In the genomic region with DNA sequence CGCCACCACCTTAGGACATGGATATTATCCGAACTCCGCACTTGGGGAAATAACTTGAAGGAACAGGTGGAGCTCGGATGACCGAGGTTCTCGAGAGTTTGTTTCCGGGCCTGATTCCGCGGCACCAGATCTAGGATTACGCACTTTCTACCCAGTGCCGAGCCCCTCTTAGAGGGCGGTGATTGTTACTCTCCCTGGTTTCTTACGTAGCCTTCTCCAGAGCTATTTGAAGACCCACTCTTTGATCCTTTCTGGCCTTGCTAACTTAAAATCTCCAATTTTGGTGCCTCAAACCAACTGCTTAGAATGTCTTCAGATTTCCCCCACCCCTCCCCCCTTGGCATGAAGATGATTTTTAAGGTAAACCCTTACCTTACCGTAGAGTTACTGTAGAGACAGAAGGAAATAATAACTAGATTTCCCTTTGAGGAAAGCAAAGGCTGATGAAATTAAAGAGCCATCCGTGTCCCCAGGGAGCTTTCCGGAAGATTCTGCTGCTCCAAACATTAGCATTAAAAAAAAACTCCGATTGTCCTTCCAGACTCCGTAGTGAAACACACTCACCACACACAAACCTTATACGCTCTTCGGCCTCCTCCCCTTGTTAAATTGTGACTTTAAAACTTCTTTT, we compare ENCODE assay signal across 8 mouse cellular contexts. TPM values are rescaled to one million over a fixed set of nuclear protein-coding genes. Genes with fewer than 3 reads are reported as not detected.
DNase-seq lines count a peak whose midpoint lies in the region; ATAC-seq and TF ChIP-seq lines count a peak whose summit lies in the region.

No protein-coding gene starts in this region.

- peaks cover 39% of the 10 kb centered on the region for H3K36me3 ChIP-seq in erythroblast, embryonic 14.5 days (ENCODE audit: control insufficient read depth)
- H3K36me3 ChIP-seq in CH12.LX (replicated peaks in 1 of 2; ENCODE audit: control insufficient read depth in 1 of 2, insufficient read depth in 1 of 2, low read length in 1 of 2): peaks cover 2 to 14% of the 10 kb centered on the region in 2 experiments
- H3K36me3 ChIP-seq in forebrain, embryonic 14.5 days (ENCODE audit: control insufficient read depth, insufficient read depth, low read length): no peaks in the 10 kb centered on the region
- peaks cover 20% of the 10 kb centered on the region for H3K36me3 ChIP-seq in liver, embryonic 13.5 days

- TF ChIP-seq RAD21 in CH12.LX (IDR thresholded peaks at IDR 0.05; ENCODE audit: low read depth, low read length): no peak

- peak overlapping the region; percentile 99 for H3K4me2 ChIP-seq in CH12.LX (ENCODE audit: insufficient read depth, low read depth, poor library complexity, severe bottlenecking)
- H3K4me2 ChIP-seq in forebrain, embryonic 14.5 days (ENCODE audit: low read length): peak overlapping the region; percentile 67
- H3K4me2 ChIP-seq in liver, embryonic 13.5 days: peak overlapping the region; percentile 88

- H3K27ac ChIP-seq in CH12.LX (ENCODE audit: insufficient read depth, low read depth): peak overlapping the region; percentile 91
- no peak overlapping the region for H3K27ac ChIP-seq in forebrain, embryonic 14.5 days (ENCODE audit: low read depth, low read length)
- peak overlapping the region; percentile 98 for H3K27ac ChIP-seq in liver, embryonic 13.5 days

- peaks cover 38% of the 10 kb centered on the region for H3K79me2 ChIP-seq in CH12.LX (replicated peaks; ENCODE audit: control insufficient read depth, extremely low read depth, insufficient read depth, poor library complexity, severe bottlenecking)

- H3K9me3 ChIP-seq in erythroblast, embryonic 14.5 days (ENCODE audit: control insufficient read depth, low read length): no peaks in the 10 kb centered on the region
- no peaks in the 10 kb centered on the region for H3K9me3 ChIP-seq in CH12.LX (replicated peaks; ENCODE audit: low read length)
- H3K9me3 ChIP-seq in forebrain, embryonic 14.5 days (replicated peaks; ENCODE audit: control insufficient read depth, low read length): no peaks in the 10 kb centered on the region
- no peaks in the 10 kb centered on the region for H3K9me3 ChIP-seq in liver, embryonic 13.5 days (replicated peaks)

- no peak for TF ChIP-seq EP300 in CH12.LX (IDR thresholded peaks at IDR 0.05; ENCODE audit: low read length)

- peak overlapping the region; percentile 91 for H3K4me3 ChIP-seq in erythroblast, embryonic 14.5 days (replicated peaks)
- peak overlapping the region; percentile 85 to 98 (median 93) for H3K4me3 ChIP-seq in CH12.LX (replicated peaks in 1 of 3; ENCODE audit: low read depth in 2 of 3, low read length in 2 of 3, poor library complexity in 1 of 3)
- H3K4me3 ChIP-seq in forebrain, embryonic 14.5 days (ENCODE audit: low read depth, low read length): peak overlapping the region; percentile 47
- peak overlapping the region; percentile 81 for H3K4me3 ChIP-seq in liver, embryonic 13.5 days (replicated peaks)

- no peaks in the 10 kb centered on the region for H3K27me3 ChIP-seq in erythroblast, embryonic 14.5 days (ENCODE audit: control insufficient read depth)
- no peaks in the 10 kb centered on the region for H3K27me3 ChIP-seq in CH12.LX (replicated peaks)
- peaks cover 60% of the 10 kb centered on the region for H3K27me3 ChIP-seq in forebrain, embryonic 14.5 days (replicated peaks; ENCODE audit: control insufficient read depth, insufficient read depth, low read length)
- H3K27me3 ChIP-seq in liver, embryonic 13.5 days: no peaks in the 10 kb centered on the region

- no peak for DNase-seq in CH12.LX (ENCODE audit: extremely low read depth)
- peak; percentile 22 for DNase-seq in forebrain, embryonic 14.5 days (ENCODE audit: low spot score)
- DNase-seq in liver, embryonic 13.5 days: no peak
- no peak for DNase-seq in adrenal gland, adult 18-20 months (ENCODE audit: low spot score in 2 of 2)
- no peak for DNase-seq in thymus, postnatal 25 days
- DNase-seq in thymus, postnatal 10 days (ENCODE audit: low spot score in 2 of 2): no peak

- H3K9ac ChIP-seq in CH12.LX (ENCODE audit: insufficient read depth, low read depth): peak overlapping the region; percentile 95
- H3K9ac ChIP-seq in forebrain, embryonic 14.5 days (ENCODE audit: low read length): no peak overlapping the region
- H3K9ac ChIP-seq in liver, embryonic 13.5 days: peak overlapping the region; percentile 94

- peaks cover 67% of the 10 kb centered on the region for H3K4me1 ChIP-seq in erythroblast, embryonic 14.5 days (ENCODE audit: control insufficient read depth)
- peaks cover 4 to 36% of the 10 kb centered on the region in 2 experiments for H3K4me1 ChIP-seq in CH12.LX (ENCODE audit: control insufficient read depth in 1 of 2, insufficient read depth in 2 of 2)
- peaks cover 4% of the 10 kb centered on the region; the same call in 1 of the 2 replicates for H3K4me1 ChIP-seq in forebrain, embryonic 14.5 days (ENCODE audit: control insufficient read depth, insufficient read depth, low read length)
- H3K4me1 ChIP-seq in liver, embryonic 13.5 days (replicated peaks): peaks cover 66% of the 10 kb centered on the region

- WGBS in forebrain, embryonic 14.5 days: 2% methylated on average over 20 of the region's 20 CpGs
- 5% methylated on average over 20 of the region's 20 CpGs for WGBS in liver, embryonic 13.5 days (ENCODE audit: insufficient replicate concordance)

- in situ Hi-C loops in CH12.LX (cut with MboI; ENCODE audit: low pct_ligation_motif_present, low pct_unique_long_range_greater_than_20kb, low sequenced_read_pairs): no loop called here

- TF ChIP-seq CTCF in CH12.LX (conservative IDR thresholded peaks at IDR 0.05 in 1 of 2, IDR thresholded peaks at IDR 0.05 in 1 of 2; ENCODE audit: low read depth in 2 of 2, low read length in 2 of 2): no peak

- ATAC-seq in erythroblast, adult 5-6 weeks (replicated peaks; ENCODE audit: low FRiP score, poor library complexity, severe bottlenecking): no peak; the same call in 1 of the 2 replicates
- no peak for ATAC-seq in forebrain, embryonic 14.5 days
- ATAC-seq in liver, embryonic 13.5 days (ENCODE audit: low read depth): peak; percentile 55

- dilution Hi-C loops in CH12.LX (cut with MboI; ENCODE audit: extremely low pct_ligation_motif_present, extremely low pct_unique_long_range_greater_than_20kb, low sequenced_read_pairs): no loop called here

- TF ChIP-seq POLR2A in CH12.LX (IDR thresholded peaks at IDR 0.05; ENCODE audit: low read depth, low read length): no peak

TF ChIP-seq in CH12.LX, 34 proteins besides CTCF, POLR2A, EP300 and RAD21:
- TF ChIP-seq CHD1 (IDR thresholded peaks at IDR 0.05; ENCODE audit: low read depth, low read length) (peak; percentile 89), POLR2AphosphoS2 (IDR thresholded peaks at IDR 0.05; ENCODE audit: low read depth, low read length) (no peak), ZNF384 (IDR thresholded peaks at IDR 0.05; ENCODE audit: low read depth, low read length) (peak; percentile 73), ETS1 (conservative IDR thresholded peaks at IDR 0.05; ENCODE audit: low read depth, low read length) (no peak), MXI1 (IDR thresholded peaks at IDR 0.05; ENCODE audit: low read depth, low read length) (peak; percentile 40; the same call in 1 of the 2 replicates), SIN3A (IDR thresholded peaks at IDR 0.05; ENCODE audit: low read length) (peak; percentile 70), TCF12 (IDR thresholded peaks at IDR 0.05; ENCODE audit: low read depth, low read length) (no peak), ELF1 (IDR thresholded peaks at IDR 0.05; ENCODE audit: low read depth, low read length) (no peak), CHD2 (IDR thresholded peaks at IDR 0.05; ENCODE audit: low read length) (peak; percentile 32; the same call in 1 of the 2 replicates), NELFE (IDR thresholded peaks at IDR 0.05; ENCODE audit: low read depth, low read length) (peak; percentile 10; the same call in 1 of the 2 replicates)

RNA-seq across cellular contexts. Expression of gene Zc3hav1, which starts 0.4 kb away (rescaled TPM):
- 2.4 and 3.3 TPM in 2 replicates for polyA plus RNA-seq in erythroblast, embryonic 14.5 days (2012)
- total RNA-seq in erythroblast, adult 5-6 weeks (2015; ENCODE audit: low replicate concordance): 266 and 278 TPM in 2 replicates
- 348 and 360 TPM in 2 replicates for total RNA-seq in erythroblast, adult 5-6 weeks (2017; ENCODE audit: low replicate concordance)
- total RNA-seq in CH12.LX (2012; rRNA removed): 67.2 and 68.7 TPM in 2 replicates
- total RNA-seq in CH12.LX (2014; rRNA removed): 49.8 and 51.8 TPM in 2 replicates
- 50.1 and 58.1 TPM in 2 replicates for polyA plus RNA-seq in CH12.LX (2012; ENCODE audit: insufficient read length, low read depth)
- polyA plus RNA-seq in forebrain, embryonic 14.5 days (2014; fragmentation: Nextera tagmentation; extraction: Ambion mirVana): 0.71 and 1.1 TPM in 2 replicates
- 24.6 and 25.8 TPM in 2 replicates for polyA plus RNA-seq in liver, embryonic 13.5 days (2015; fragmentation: Nextera tagmentation; extraction: Ambion mirVana)
- 10 to 100 TPM; 50.6 to 65.0 TPM for total RNA-seq in adrenal gland, adult 18-20 months (2021)

RNA-seq across cellular contexts. Expression of gene Ttc26, which starts 26.4 kb away (rescaled TPM):
- not detected in 2 replicates for polyA plus RNA-seq in erythroblast, embryonic 14.5 days (2012)
- total RNA-seq in erythroblast, adult 5-6 weeks (2015; ENCODE audit: low replicate concordance): 0.21 TPM in 1 of 2 replicates, not detected in the other
- 0.70 TPM in 1 of 2 replicates, not detected in the other for total RNA-seq in erythroblast, adult 5-6 weeks (2017; ENCODE audit: low replicate concordance)
- total RNA-seq in CH12.LX (2012; rRNA removed): 1.4 and 1.7 TPM in 2 replicates
- 1.8 TPM in 2 replicates for total RNA-seq in CH12.LX (2014; rRNA removed)
- polyA plus RNA-seq in CH12.LX (2012; ENCODE audit: insufficient read length, low read depth): 2.3 TPM in 2 replicates
- polyA plus RNA-seq in forebrain, embryonic 14.5 days (2014; fragmentation: Nextera tagmentation; extraction: Ambion mirVana): 5.4 and 6.9 TPM in 2 replicates
- 0.70 and 0.74 TPM in 2 replicates for polyA plus RNA-seq in liver, embryonic 13.5 days (2015; fragmentation: Nextera tagmentation; extraction: Ambion mirVana)
- total RNA-seq in adrenal gland, adult 18-20 months (2021): 1 to 10 TPM; 1.3 to 2.3 TPM

RNA-seq across cellular contexts. Expression of gene Zc3hav1l, which starts 55.8 kb away (rescaled TPM):
- polyA plus RNA-seq in erythroblast, embryonic 14.5 days (2012): 0.07 and 0.11 TPM in 2 replicates
- 2.5 and 4.8 TPM in 2 replicates for total RNA-seq in erythroblast, adult 5-6 weeks (2015; ENCODE audit: low replicate concordance)
- total RNA-seq in erythroblast, adult 5-6 weeks (2017; ENCODE audit: low replicate concordance): 1.8 and 3.8 TPM in 2 replicates
- total RNA-seq in CH12.LX (2012; rRNA removed) (2.3 and 3.1 TPM in 2 replicates), CH12.LX (2014; rRNA removed) (2.8 and 2.9 TPM in 2 replicates)
- polyA plus RNA-seq in CH12.LX (2012; ENCODE audit: insufficient read length, low read depth): 5.1 and 6.3 TPM in 2 replicates
- polyA plus RNA-seq in forebrain, embryonic 14.5 days (2014; fragmentation: Nextera tagmentation; extraction: Ambion mirVana): 5.3 and 6.1 TPM in 2 replicates
- 1.6 and 2.1 TPM in 2 replicates for polyA plus RNA-seq in liver, embryonic 13.5 days (2015; fragmentation: Nextera tagmentation; extraction: Ambion mirVana)
- 1 to 10 TPM; 2.1 to 2.8 TPM for total RNA-seq in adrenal gland, adult 18-20 months (2021)
